Mouse (Mus musculus): ENCODE results near the gene 6430628N08Rik.

DNA sequence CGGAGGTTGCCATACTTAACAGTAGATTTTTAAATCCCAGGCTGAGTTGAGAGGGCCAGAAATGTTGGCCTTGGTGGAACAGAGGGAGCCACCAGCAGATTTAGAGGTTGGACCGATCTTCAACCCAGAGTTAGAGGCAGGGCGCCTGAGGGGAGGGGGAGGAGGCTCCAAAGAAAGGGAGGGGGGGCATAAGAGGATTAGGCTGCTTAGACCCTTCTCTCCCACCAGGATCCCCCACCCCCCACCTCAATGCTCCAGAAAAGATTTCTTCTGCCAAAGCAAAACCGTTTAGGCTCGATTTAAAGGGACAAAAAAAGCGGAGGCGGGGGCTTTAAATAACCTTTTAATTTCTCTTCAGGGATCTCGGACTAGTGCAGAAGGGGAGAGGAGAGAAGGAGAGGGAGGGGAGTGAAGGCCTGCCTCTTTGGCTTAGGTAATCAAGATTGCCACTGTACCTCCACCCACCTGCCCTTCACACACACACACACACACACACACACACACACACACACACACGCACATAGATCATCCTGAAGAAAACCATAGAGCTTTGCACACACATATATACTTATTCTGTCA lies 50.9 kb downstream of the 6430628N08Rik start:
- TF ChIP-seq CTCF (IDR thresholded peaks at IDR 0.05; ENCODE audit: control insufficient read depth, insufficient read depth, insufficient read length) (no peak), MYOG (IDR thresholded peaks at IDR 0.05; ENCODE audit: control insufficient read depth, extremely low read depth, insufficient read length) (no peak)

Measured in C2C12 (cell line).